Mouse (Mus musculus): ENCODE measurements around the gene 1110008P14Rik.
A peak's percentile ranks its signal among the peaks of the same experiment; 100 is the strongest.

The 1110008P14Rik gene

DNA sequence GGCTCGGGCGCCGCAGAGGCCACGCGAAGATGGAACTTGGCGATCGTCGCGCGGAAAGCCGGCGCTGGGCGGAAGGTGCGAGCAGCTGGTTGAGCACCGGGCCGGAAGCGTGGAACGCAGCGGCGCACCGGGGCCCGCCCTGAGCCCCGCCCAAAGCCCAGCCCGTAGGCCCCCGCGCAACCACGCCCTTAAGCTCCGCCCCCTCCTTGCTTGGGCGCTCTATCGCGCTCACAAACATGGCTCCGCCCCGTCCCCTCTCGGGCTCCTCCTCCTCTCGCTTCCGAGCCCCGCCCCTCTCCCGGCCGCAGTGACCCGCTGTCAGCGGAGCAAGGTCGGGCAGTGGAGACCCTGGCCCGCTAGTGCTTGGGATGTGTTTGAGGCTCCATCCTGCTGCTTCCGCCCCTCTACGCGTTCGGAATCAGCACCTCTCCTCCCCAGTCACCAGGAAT lies at the start of gene 1110008P14Rik:
TSS of gene 1110008P14Rik (minus strand) at position 164 of the 449 bp plus-strand sequence.
- no peak for TF ChIP-seq GATA4 (IDR thresholded peaks at IDR 0.05; ENCODE audit: insufficient replicate concordance, low read length)

DNA sequence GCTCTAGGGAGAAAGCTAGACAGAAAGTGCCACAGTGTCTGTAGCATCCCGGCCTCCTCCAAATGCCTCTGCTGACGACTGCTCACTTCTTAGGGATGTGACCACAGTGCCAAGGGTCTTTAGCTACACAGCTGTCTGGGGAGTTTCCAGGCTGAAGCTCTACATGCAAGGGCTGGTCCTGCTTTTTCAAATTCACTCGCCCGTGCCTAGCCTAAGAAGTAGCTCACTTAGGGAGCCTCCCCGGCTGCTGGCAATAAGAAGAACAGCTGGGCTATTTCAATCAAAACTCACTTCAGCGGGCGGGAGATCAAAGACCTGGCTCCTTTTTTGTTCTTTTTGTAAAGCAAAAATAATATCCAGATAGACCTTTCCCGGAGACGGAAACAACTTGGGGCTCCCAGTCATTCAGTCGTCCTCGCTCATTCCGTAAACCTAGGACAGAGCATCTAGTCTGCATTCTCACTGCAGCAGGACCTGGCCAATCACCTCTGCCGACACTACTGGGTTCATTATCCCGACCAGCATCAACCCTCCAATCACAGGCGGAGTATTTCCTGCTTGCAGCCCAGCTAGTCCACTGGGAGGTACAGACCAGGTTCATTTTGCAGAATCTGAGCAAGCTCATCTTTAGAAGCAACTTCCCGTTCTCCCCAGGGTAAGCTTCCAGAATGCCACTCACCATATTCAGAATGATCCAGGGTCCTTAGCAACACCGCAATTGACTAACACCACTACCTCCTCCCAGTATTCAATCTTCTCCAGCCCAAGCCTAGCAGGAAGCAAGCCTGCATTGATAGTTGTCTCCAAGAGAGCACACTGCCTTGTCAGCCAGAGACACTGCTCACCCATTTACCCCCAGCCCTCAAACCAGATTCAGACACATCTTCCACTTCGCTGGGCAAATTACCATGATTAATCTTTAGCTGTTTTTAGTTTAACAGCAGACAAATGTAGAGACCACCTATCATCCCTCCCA lies 49.3 kb upstream of the 1110008P14Rik start:
- TF ChIP-seq GATA4 (IDR thresholded peaks at IDR 0.05; ENCODE audit: insufficient replicate concordance, low read length), result no peak

DNA sequence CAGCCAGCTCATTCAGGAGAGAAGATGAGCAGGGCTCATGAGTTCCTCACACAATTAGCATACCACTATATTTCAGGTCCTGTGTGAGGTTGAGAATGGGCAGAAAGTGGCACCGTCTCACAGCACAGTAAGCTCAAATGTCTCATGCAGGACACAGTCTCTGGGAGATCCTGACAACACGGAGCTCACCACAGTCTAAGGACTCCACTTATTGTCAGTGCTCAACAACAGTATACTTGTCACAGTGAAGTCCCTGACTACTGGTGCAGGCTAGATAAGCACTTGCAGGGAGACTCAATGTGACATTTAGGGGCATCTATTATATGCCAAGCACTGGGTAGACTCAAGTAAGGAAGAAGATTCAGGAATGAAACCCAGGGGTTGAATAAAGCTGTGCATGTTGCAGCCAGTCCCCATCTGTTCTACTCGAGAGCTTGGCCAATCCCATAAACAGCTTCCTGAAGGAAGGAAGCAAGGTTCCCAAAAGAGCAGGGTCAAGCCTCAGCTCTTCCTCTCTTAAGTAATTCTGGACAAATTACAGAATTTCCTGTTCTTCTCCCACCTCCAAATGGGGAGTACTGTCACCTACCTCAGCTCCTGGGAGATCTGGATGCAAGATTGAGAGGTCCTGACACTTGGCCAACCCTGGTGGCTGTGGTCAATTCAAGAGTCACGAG lies 47.6 kb upstream of the 1110008P14Rik start:
- TF ChIP-seq GATA4 (IDR thresholded peaks at IDR 0.05; ENCODE audit: insufficient replicate concordance, low read length), result no peak

DNA sequence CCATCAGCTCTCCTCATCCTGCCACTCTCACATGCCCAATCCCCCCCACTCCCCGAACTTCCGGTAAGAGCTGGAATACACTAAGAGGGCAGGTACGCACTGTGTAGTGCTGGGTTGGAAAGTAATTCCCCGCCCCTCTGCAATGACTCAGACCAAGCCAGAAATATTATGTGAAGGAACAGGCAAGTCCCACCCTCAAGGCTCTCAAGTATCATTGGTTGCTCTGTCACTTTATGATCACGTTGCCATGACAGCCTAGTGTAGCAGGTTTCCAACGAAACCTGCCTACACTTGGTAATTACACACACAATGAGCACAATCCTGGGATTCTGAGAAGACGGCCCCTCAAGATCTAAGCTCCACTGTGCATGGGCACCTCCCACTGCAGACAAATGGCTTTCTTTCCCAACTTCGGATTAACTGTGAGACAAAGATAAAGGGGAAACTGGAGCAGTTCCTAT lies 46.6 kb upstream of the 1110008P14Rik start:
- TF ChIP-seq GATA4 (IDR thresholded peaks at IDR 0.05; ENCODE audit: insufficient replicate concordance, low read length), result no peak

DNA sequence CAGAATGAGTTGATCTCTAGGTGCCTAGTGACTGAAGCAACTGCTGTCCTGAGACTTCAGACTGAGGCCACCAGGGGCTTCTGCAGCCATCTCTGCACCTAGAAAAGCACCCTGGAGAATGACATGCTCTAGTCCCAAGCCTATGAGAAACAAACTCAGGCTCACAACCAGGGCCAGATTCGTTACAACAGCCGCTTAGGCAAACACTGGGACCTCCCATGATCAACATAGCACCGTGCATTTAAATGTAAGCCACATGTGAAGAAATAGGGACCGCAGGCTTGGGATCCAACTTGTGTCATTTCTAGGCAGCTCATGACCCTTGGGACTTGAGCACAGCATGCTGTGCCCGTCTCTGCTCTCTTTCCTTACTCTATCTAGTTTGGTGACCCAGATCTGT lies 46.0 kb upstream of the 1110008P14Rik start:
- no peak for TF ChIP-seq GATA4 (IDR thresholded peaks at IDR 0.05; ENCODE audit: insufficient replicate concordance, low read length)

DNA sequence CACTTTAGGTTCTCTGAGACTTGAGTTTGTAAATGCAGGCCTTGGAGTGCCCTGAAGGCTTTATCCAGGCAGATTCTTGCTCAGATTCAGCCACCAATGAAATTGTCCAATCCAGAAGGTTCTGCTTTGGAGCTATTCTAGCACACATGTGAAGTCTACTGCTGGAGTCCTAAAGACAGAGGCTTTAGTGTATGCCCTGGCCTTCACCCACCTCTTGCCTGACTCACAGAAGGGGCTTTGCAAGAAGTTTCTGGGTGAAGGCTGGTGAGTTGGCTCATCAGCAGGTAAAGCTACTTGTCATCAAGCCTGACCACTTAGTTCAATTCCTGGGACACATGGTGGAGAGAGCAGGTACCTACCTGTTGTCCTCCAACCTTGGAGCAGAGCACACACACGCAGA lies 44.4 kb upstream of the 1110008P14Rik start:
- TF ChIP-seq GATA4 (IDR thresholded peaks at IDR 0.05; ENCODE audit: insufficient replicate concordance, low read length), result no peak

DNA sequence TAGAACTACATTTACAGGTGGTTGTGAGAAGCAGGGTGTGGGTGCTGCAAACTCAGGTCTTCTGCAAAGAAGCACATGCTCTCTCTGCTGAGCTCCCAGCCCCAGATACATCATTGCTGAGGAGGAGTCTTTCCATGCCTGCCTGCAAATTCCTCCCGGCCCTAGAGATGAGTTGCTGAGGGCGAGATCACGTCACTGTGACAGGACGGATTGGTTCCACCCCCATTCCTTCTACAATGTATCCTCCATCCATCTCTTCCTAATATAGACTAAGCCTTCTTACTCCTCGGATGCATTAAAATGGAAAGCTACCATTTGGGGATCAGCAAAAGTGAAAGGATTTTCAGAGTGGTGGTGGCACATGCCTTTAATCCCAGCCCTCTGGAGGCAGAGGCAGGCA lies 43.8 kb upstream of the 1110008P14Rik start:
- no peak for TF ChIP-seq GATA4 (IDR thresholded peaks at IDR 0.05; ENCODE audit: insufficient replicate concordance, low read length)

DNA sequence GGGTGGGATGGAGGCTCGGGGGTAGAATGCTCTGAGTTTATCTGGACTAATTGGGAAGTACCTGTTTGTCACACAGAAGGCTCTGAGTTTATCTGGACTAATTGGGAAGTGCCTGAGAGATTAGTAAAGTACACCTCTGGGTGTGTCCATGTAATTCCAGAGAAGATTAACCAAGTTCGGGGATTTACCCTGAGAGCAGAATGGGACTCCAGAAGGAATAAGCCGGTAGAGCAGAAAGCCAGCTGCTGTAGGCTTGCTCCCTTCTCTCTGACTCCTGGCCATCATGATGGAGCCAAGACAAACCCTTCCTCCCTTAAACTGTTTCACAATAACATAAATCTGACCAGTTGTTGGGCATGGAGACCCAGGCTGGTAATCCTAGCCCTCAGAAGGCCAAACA lies 43.1 kb upstream of the 1110008P14Rik start:
- TF ChIP-seq GATA4 (IDR thresholded peaks at IDR 0.05; ENCODE audit: insufficient replicate concordance, low read length), result no peak

DNA sequence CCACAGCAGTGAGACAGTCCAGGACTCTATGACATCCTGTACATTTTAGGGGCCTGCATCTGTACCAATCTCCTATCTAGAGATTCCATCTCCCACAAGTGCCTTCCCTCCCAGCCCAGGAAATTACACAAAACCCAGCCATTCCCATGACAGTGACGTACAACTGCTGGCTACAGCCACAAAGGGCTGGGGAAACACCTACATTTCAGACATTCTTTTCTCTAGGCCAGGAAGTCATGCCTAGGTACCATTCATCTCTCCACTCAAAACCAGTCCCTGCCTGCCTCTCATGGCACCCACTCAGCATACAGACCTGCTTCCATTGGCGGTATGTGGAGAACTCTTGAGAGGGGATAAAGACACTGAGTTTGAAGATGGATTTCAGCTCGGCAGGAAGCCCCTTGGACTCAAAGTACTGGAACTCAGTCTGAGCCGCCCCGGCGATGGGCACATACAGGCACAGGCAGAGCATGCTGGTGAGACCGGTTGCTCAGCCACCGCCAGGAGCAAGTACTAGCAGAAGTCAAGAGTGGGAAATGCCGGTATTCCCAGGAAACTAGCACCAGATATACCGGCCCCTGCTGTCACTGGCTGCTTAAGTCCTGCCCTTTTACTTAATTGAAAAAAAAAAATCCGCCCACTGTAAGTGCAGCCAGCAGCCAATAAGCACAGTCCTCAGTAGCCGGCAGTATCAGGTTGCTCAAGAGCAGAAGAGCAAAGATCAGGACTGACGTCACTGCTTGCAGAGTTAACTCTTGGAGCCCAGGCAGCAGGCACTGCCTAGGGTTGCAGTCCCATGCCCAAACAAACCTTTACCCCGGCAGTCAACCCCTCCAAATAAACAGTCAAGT lies 42.0 kb upstream of the 1110008P14Rik start:
- TF ChIP-seq GATA4 (IDR thresholded peaks at IDR 0.05; ENCODE audit: insufficient replicate concordance, low read length), result peak; percentile 44; the same call in 1 of the 2 replicates

DNA sequence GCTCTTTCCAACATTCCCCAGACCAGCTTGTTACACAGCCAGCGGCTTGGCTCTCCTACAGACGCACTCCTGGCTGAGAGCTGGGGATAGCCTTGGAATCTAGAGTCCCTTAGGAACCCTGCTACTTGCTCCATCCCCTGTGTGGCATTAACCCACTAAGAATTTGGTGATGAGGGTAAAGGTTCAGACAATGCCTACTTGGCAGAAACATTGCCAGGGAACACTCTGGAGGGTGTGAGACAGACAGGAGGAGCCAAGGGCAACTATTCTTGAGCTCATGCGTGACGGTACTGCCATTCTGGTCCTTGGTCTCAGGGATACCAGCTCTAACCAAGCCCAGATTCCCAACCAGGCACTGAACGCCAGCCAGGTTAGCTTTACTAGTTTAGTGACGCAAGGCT lies 40.1 kb upstream of the 1110008P14Rik start:
- no peak for TF ChIP-seq GATA4 (IDR thresholded peaks at IDR 0.05; ENCODE audit: insufficient replicate concordance, low read length)

DNA sequence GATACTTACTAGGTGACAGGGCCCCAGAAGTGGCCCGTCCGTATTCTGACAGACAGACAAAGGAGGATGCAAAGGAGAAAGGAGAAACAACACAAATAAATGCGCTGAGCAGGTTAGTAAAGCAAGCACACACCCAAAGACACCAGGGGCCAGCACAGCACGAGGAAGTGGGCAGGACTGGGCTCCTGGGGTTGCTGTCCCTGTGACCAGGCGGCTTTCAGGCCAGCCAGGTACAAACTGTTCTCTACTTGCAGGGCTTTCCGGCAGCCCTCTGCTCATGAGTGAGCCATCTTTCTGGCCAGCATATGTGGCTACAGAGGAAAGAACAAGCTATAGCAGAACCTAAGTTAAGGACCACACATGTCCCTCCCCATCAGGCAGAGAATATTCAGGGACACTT lies 38.9 kb upstream of the 1110008P14Rik start:
- TF ChIP-seq GATA4 (IDR thresholded peaks at IDR 0.05; ENCODE audit: insufficient replicate concordance, low read length), result no peak

DNA sequence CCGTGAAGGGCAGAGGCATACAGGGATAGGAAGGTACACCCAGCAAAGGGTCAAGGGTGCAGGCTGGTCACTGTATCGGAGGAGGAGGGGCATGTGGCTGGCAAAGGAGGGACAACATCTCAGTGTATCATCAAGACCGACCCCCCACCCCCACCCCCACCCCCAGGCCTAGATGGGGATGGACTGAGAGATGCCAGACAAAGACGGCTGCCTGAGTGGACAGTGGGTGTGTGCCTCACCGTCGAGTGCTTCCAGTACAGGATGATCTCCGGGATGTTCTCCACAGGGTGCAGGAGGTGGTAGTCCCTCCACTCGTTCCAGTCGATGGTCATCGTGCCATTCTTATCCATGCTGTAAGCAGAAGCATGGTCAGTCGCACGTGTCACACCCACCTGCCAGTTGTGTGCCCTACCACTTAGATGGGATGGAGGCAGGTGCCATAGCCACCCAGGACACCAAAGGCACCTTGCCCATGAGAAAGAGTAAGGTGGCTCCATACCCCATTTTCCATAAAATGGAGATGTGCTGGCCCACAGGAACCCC lies 38.4 kb upstream of the 1110008P14Rik start:
- TF ChIP-seq GATA4 (IDR thresholded peaks at IDR 0.05; ENCODE audit: insufficient replicate concordance, low read length), result no peak

DNA sequence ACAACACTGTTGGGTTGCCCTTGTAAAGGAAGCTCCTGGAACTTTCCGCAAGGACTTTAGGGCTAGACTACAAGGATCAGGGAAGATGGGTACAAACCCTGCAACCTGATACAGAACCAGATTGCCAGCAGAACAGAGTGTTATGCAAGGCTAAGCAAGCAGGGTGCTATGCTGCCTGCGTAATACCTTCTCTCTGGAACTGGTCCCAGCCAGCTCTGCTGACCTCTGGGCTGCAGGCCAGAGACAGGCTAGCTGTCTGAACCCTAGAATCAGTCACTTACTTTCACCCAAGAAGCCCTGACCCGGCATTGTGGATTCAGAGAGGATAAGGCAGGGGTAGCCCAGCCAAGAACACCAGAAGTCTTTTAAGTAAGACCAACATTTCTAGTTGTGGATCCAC lies 37.6 kb upstream of the 1110008P14Rik start:
- TF ChIP-seq GATA4 (IDR thresholded peaks at IDR 0.05; ENCODE audit: insufficient replicate concordance, low read length), result no peak

DNA sequence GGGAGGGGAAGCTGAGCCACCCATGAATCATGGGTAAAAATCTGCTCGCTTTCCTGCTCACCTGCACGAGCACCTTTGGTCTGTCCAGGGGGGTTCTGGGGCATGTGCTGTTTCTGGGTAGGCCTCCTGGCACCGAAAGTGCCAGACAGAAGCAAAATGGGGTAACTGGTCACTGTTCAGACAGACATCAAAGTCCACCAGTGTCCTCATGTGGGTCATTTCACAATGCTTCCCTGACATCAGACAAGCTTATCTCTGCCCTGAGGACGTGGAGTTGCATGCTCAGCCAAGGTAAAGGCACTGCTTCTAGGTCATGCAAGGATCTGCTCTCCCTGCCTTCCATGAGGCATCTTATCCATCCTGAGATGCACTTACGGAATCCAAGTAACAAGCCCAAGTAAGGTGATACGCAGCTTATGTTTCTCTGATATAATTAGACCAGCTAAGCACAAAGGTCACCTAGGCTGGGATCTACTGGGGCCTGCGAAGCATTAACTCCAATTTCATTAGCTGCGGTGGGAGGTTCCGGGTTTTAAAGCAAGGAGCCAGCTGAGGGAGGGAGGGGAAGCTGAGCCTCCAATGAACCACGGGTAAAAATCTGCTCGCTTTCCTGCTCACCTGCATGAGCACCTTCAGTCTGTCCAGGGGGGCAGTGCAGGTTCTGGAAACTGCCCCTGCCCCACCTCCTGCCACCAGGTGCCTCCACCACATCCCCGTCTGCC lies 36.9 kb upstream of the 1110008P14Rik start:
- peak; percentile 96 for TF ChIP-seq GATA4 (IDR thresholded peaks at IDR 0.05; ENCODE audit: insufficient replicate concordance, low read length)

Measured in liver, adult (tissue).